Mouse (Mus musculus): Measurements from ENCODE around the gene Gstcd.

Gstcd gene

GRCm38 (mm10) chr3:132940181-132940990, 151.4 kb downstream of the Gstcd start:
- DNase-seq (ENCODE audit: low spot score) = no peak

- no peak for DNase-seq (ENCODE audit: low spot score)
Measured at GRCm38 (mm10) chr3:132939006-132939405, 152.8 kb downstream of the Gstcd start.

- DNase-seq (ENCODE audit: low spot score) = no peak
Measured at GRCm38 (mm10) chr3:132934649-132935048, 157.2 kb downstream of the Gstcd start.
